Mouse (Mus musculus) c-Kit-positive CD71-negative TER-119-negative erythroid progenitor cells, embryonic 14.5 days (primary cell): ENCODE results near the gene Rbm7.
A peak's percentile ranks its signal among the peaks of the same experiment; 100 is the strongest.
"Not testable (repeated sequence)": the region's sequence is repeated elsewhere in the genome, so short reads cannot be mapped to it uniquely, and the experiment has no call there.

Source experiments
- DNase-seq: peaks from one replicate; pipeline ENCODE4 v3.0.0-alpha.2; 2013; ENCODE audit warnings: low read depth

The Rbm7 gene

GRCm38 (mm10) chr9:48480411-48481213, 14.5 kb downstream of the Rbm7 start, which contains the start of gene Rexo2:
Rexo2 (minus strand) TSS chr9:48480623.
- peak; percentile 89 for DNase-seq

- DNase-seq: no peak
Measured at GRCm38 (mm10) chr9:48479838-48480410, 15.2 kb downstream of the Rbm7 start.

GRCm38 (mm10) chr9:48478808-48479207, 16.3 kb downstream of the Rbm7 start:
- no peak for DNase-seq

GRCm38 (mm10) chr9:48476236-48477165, 18.6 kb downstream of the Rbm7 start:
- no peak for DNase-seq

- DNase-seq: no peak
Measured at GRCm38 (mm10) chr9:48474367-48474766, 20.7 kb downstream of the Rbm7 start.

- DNase-seq: no peak
Measured at GRCm38 (mm10) chr9:48473131-48473530, 22.0 kb downstream of the Rbm7 start.

- no peak for DNase-seq
Measured at GRCm38 (mm10) chr9:48472441-48473025, 22.6 kb downstream of the Rbm7 start.

GRCm38 (mm10) chr9:48467471-48467870, 27.6 kb downstream of the Rbm7 start:
- DNase-seq: not testable (repeated sequence)

GRCm38 (mm10) chr9:48466804-48467203, 28.3 kb downstream of the Rbm7 start:
- peak; percentile 63 for DNase-seq

GRCm38 (mm10) chr9:48465671-48466070, 29.4 kb downstream of the Rbm7 start:
- no peak for DNase-seq

- DNase-seq: no peak
Measured at GRCm38 (mm10) chr9:48461545-48461944, 33.6 kb downstream of the Rbm7 start.

- no peak for DNase-seq
Measured at GRCm38 (mm10) chr9:48460720-48461119, 34.4 kb downstream of the Rbm7 start.

GRCm38 (mm10) chr9:48459391-48459790, 35.7 kb downstream of the Rbm7 start:
- DNase-seq: no peak

GRCm38 (mm10) chr9:48458879-48459278, 36.2 kb downstream of the Rbm7 start:
- DNase-seq: no peak

- DNase-seq: no peak
Measured at GRCm38 (mm10) chr9:48455961-48456360, 39.1 kb downstream of the Rbm7 start.

- no peak for DNase-seq
Measured at GRCm38 (mm10) chr9:48450066-48450465, 45.0 kb downstream of the Rbm7 start.

- DNase-seq: peak; percentile 40
Measured at GRCm38 (mm10) chr9:48447783-48448209, 47.3 kb downstream of the Rbm7 start.

GRCm38 (mm10) chr9:48444821-48445220, 50.3 kb downstream of the Rbm7 start:
- no peak for DNase-seq

GRCm38 (mm10) chr9:48443873-48444272, 51.2 kb downstream of the Rbm7 start:
- no peak for DNase-seq
